Mouse (Mus musculus) thymus, postnatal 36 days (tissue): ENCODE measurements at regions not wholly inside any gene's neighbourhood (a gene's known extent, or its start where the extent isn't known, plus 50 kb on each side); places are given as distances from the start of the nearest gene placed in this dataset.

ENCODE experiments used
- DNase-seq, 2 experiments: peaks; one replicate each; pipeline ENCODE4 v3.0.0; 2022; ENCODE audit warnings: mixed read lengths in 2 of 2

GRCm38 (mm10) chr3:51036700-51037306 lies 187.4 kb upstream of the Noct start:
- no peak for DNase-seq

GRCm38 (mm10) chr3:51042223-51042846 lies 181.9 kb upstream of the Noct start:
- no peak for DNase-seq

GRCm38 (mm10) chr3:51048739-51049138 lies 175.5 kb upstream of the Noct start:
- DNase-seq = no peak

- DNase-seq = no peak
Observed at GRCm38 (mm10) chr3:51050156-51050555, 174.1 kb upstream of the Noct start.

- DNase-seq = no peak
Observed at GRCm38 (mm10) chr3:51055004-51055403, 169.2 kb upstream of the Noct start.

GRCm38 (mm10) chr3:51064201-51064600 lies 160.0 kb upstream of the Noct start:
- DNase-seq = no peak

- no peak for DNase-seq
Observed at GRCm38 (mm10) chr3:51066373-51066772, 157.9 kb upstream of the Noct start.

GRCm38 (mm10) chr3:51072417-51072816 lies 151.8 kb upstream of the Noct start:
- DNase-seq = no peak

GRCm38 (mm10) chr3:51073003-51073679 lies 151.1 kb upstream of the Noct start:
- DNase-seq = no peak

GRCm38 (mm10) chr3:51073743-51074319 lies 150.4 kb upstream of the Noct start:
- DNase-seq = no peak

- DNase-seq = no peak
Observed at GRCm38 (mm10) chr3:51075219-51075920, 148.9 kb upstream of the Noct start.

- no peak for DNase-seq
Observed at GRCm38 (mm10) chr3:51078459-51078858, 145.8 kb upstream of the Noct start.

GRCm38 (mm10) chr3:51080415-51080814 lies 143.8 kb upstream of the Noct start:
- DNase-seq = no peak

GRCm38 (mm10) chr3:51080855-51081254 lies 143.4 kb upstream of the Noct start:
- no peak for DNase-seq

- no peak for DNase-seq
Observed at GRCm38 (mm10) chr3:51082831-51083575, 141.2 kb upstream of the Noct start.

GRCm38 (mm10) chr3:51083583-51083982 lies 140.7 kb upstream of the Noct start:
- no peak for DNase-seq

GRCm38 (mm10) chr3:51086441-51086849 lies 137.8 kb upstream of the Noct start:
- DNase-seq = no peak

GRCm38 (mm10) chr3:51087076-51087475 lies 137.2 kb upstream of the Noct start:
- DNase-seq = no peak

GRCm38 (mm10) chr3:51089036-51089669 lies 135.1 kb upstream of the Noct start:
- DNase-seq = no peak

- no peak for DNase-seq
Observed at GRCm38 (mm10) chr3:51091478-51091877, 132.8 kb upstream of the Noct start.

- DNase-seq = no peak
Observed at GRCm38 (mm10) chr3:51092079-51093028, 131.9 kb upstream of the Noct start.
